12 mouse cellular contexts compared by ENCODE assay signal in genomic region chr14:46767116-46767515, GRCm38 (mm10). TPM values are rescaled to one million over a fixed set of nuclear protein-coding genes. Genes with fewer than 3 reads are reported as not detected.
DNase-seq lines count a peak whose midpoint lies in the region; ATAC-seq lines count a peak whose summit lies in the region.
"Had no signal": no experiment of that assay in that cellular context is flagged by ENCODE, and none has a peak within 500 bp of the region (broad histone marks: within the 10 kb centered on the region; RNA-seq: fewer than 3 reads in every experiment).

No protein-coding gene starts in this region.

- DNase-seq in frontal cortex, postnatal 14 days (ENCODE audit: low spot score in 2 of 2), result no peak
- DNase-seq in brain, adult 2 months (ENCODE audit: low read depth, low spot score), result peak; percentile 59
- DNase-seq in cerebellum, adult 8-10 months, result peak; percentile 23
- DNase-seq in layer of hippocampus, adult 18-20 months (ENCODE audit: low spot score in 2 of 2), result peak; percentile 67 to 83
- DNase-seq in Muller cell, postnatal 12 days (ENCODE audit: inconsistent ontology term), result no peak
- no peak for DNase-seq in adrenal gland, postnatal 14 days
- DNase-seq in urinary bladder, postnatal 10 days (ENCODE audit: low spot score), result no peak
- DNase-seq: adrenal gland, postnatal 25 days; kidney, adult 2 months; kidney, postnatal 36 days; lung, adult 2 months had no signal

- 0 out of 2 replicates have a peak, but pooled peaks have one; percentile 33 for ATAC-seq in frontal cortex, adult (ENCODE audit: low TSS enrichment)

RNA-seq across cellular contexts. Expression of gene Cdkn3, which starts 6.8 kb away (rescaled TPM):
- not detected for total RNA-seq in layer of hippocampus, adult 18-20 months (2021)
- 7.6 and 8.2 TPM in 2 replicates for total RNA-seq in adrenal gland, postnatal 14 days (2021)

RNA-seq across cellular contexts. Expression of gene Cnih1, which starts 21.1 kb away (rescaled TPM):
- 10 to 100 TPM; 73.6 to 78.1 TPM for total RNA-seq in layer of hippocampus, adult 18-20 months (2021)
- 88.3 and 95.3 TPM in 2 replicates for total RNA-seq in adrenal gland, postnatal 14 days (2021)

RNA-seq across cellular contexts. Expression of gene Gmfb, which starts 54.9 kb away (rescaled TPM):
- 100 to 1,000 TPM; 149 to 160 TPM for total RNA-seq in layer of hippocampus, adult 18-20 months (2021)
- total RNA-seq in adrenal gland, postnatal 14 days (2021), result 80.9 and 91.3 TPM in 2 replicates

Comparison
In these comparisons a context has a peak if more than half of its experiments do, and no peak if none do; other contexts are left out.
1. DNase-seq: peak in brain, adult 2 months (single experiment), cerebellum, adult 8-10 months (single experiment) and layer of hippocampus, adult 18-20 months (2 of 2); none in frontal cortex, postnatal 14 days (0 of 2), Muller cell, postnatal 12 days (single experiment), adrenal gland, postnatal 14 days (single experiment) and urinary bladder, postnatal 10 days (single experiment).